In the genomic region with DNA sequence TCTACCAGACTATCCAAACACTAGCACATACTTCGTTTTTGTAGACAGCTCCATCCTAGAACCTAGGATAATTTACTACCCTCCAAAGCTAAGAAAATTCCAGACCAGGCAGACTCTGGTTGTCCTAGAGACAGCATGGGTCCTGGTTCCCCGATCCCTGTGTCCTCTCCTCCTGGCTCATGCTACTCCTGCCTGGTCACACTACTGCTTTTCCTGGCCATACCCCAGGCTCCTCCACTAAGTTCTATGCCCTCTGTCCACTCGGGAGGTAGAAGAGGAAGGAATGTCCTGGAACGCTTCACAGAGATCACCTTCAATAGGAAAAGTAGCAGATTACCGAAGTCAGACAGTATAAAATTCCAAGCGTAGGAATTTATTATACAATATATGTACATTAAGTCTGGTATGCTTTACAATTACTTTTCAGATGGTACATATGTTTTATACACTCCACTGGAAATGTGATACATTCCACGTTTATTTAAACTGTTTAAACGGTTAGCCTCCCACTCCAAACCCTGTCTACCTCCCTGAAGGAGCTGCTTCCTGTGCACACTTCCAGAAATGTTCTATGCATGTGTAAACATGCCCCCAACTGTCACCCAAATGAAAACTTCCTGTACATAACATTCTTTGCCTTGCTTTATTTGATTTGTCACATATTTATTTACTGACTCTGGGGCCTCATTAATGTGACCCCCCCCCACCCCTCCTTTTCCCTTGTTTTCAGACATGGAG, we compare ENCODE assay signal across 16 mouse cellular contexts.
"Had no signal": no experiment of that assay in that cellular context is flagged by ENCODE, and none has a peak within 500 bp of the region (broad histone marks: within the 10 kb centered on the region; RNA-seq: fewer than 3 reads in every experiment).

No protein-coding gene starts in this region.

- H3K4me2 ChIP-seq: neural tube, embryonic 15.5 days had no signal

- H3K9me3 ChIP-seq: neural tube, embryonic 15.5 days had no signal

- H3K4me1 ChIP-seq: midbrain, embryonic 10.5 days; neural tube, embryonic 15.5 days had no signal

- H3K9ac ChIP-seq: liver, embryonic 14.5 days; neural tube, embryonic 15.5 days had no signal

- H3K27me3 ChIP-seq: neural tube, embryonic 15.5 days had no signal

- ATAC-seq: hindbrain, postnatal 0 days had no signal

- H3K36me3 ChIP-seq: midbrain, embryonic 10.5 days; neural tube, embryonic 15.5 days had no signal

- H3K27ac ChIP-seq: hindbrain, postnatal 0 days; layer of hippocampus, adult 2 months; liver, embryonic 14.5 days; midbrain, embryonic 10.5 days; neural tube, embryonic 15.5 days had no signal

- DNase-seq: kidney, adult 8-10 months; kidney, postnatal 36 days; liver; lung, adult 18-20 months; lung, postnatal 36 days; midbrain, embryonic 14.5 days; right cerebral cortex, adult 18-20 months; right cerebral cortex, postnatal 25 days; thymus, adult 2 months; thymus, postnatal 25 days had no signal

- H3K4me3 ChIP-seq: layer of hippocampus, adult 2 months; midbrain, embryonic 10.5 days; myocyte; neural tube, embryonic 15.5 days had no signal
